Mouse (Mus musculus) embryonic facial prominence, embryonic 10.5 days (tissue): ENCODE data around the gene Akap4. TPM values are rescaled to one million over a fixed set of nuclear protein-coding genes. Genes with fewer than 3 reads are reported as not detected.

Experiments used
- DNase-seq: peaks from one replicate; pipeline ENCODE4 v3.0.0-alpha.2; 2017; ENCODE audit warnings: low spot score
- H3K27ac ChIP-seq: fragments of 300-500 bp; sonication (generic); replicated peaks from 2 replicates; pipeline ENCODE4 v1.5.1; 2016; ENCODE audit warnings: mild to moderate bottlenecking
- H3K27me3 ChIP-seq: fragments of 300-500 bp; sonication (generic); replicated peaks from 2 replicates; pipeline ENCODE4 v1.6.1; 2016; ENCODE audit warnings: low read depth, mild to moderate bottlenecking; ENCODE audit not compliant: poor library complexity, severe bottlenecking
- H3K36me3 ChIP-seq: fragments of 300-500 bp; sonication (generic); replicated peaks from 2 replicates; pipeline ENCODE4 v1.6.1; 2016; ENCODE audit warnings: mild to moderate bottlenecking, moderate library complexity
- H3K4me1 ChIP-seq: fragments of 300-500 bp; sonication (generic); 2 replicates; pipeline ENCODE4 v1.6.1; 2016
- H3K4me3 ChIP-seq: fragments of 300-500 bp; sonication (generic); 2 replicates; pipeline ENCODE4 v1.5.1; 2016; ENCODE audit warnings: mild to moderate bottlenecking, moderate library complexity
- H3K9me3 ChIP-seq: fragments of 300-500 bp; sonication (generic); 2 replicates; pipeline ENCODE4 v1.6.1; 2016; ENCODE audit warnings: mild to moderate bottlenecking
- WGBS: fragments of 180-500 bp; shearing (Covaris S2); methylation state at CpG from one replicate; pipeline ENCODE4 v1.1.7; 2016; 5-methylcytosine and 5-hydroxymethylcytosine counted together
- polyA plus RNA-seq: library from polyadenylated mRNA; unstranded; fragments of >200 nt; fragmentation: Nextera tagmentation; extraction: Ambion mirVana; gene quantifications from 2 replicates; pipeline ENCODE4 v1.2.1, GENCODE M21; 2016

Akap4 gene
- polyA plus RNA-seq: not detected in 2 replicates

- 92% methylated on average over 1 of the region's 1 CpGs for WGBS
- no peak within 1 kb of the TSS for H3K4me3 ChIP-seq
- no peak for DNase-seq
Observed at GRCm38 (mm10) chrX:7067219-7067618, at the start of gene Akap4. Gene Akap4, plus strand, starts transcription at chrX:7067519.

GRCm38 (mm10) chrX:7041519-7041918 lies 25.8 kb upstream of the Akap4 start, which contains the start of gene Ccnb3:
Gene Ccnb3, minus strand, starts transcription at chrX:7041619.
- Histone ChIP-seq H3K36me3 (no peaks in the 10 kb centered on the region), H3K9me3 (no peaks in the 10 kb centered on the region), H3K4me3 (no peak within 1 kb of the TSS), H3K27me3 (no peaks in the 10 kb centered on the region), H3K27ac (no peak within 1 kb of the TSS), H3K4me1 (no peaks in the 10 kb centered on the region)
- WGBS: 94% methylated on average over 19 of the region's 19 CpGs
- DNase-seq: no peak

More at GRCm38 (mm10) chrX:7067219-7067618, at the start of gene Akap4:
- H3K27me3 ChIP-seq: no peaks in the 10 kb centered on the region
- H3K36me3 ChIP-seq: no peaks in the 10 kb centered on the region
- no peak within 1 kb of the TSS for H3K27ac ChIP-seq
- no peaks in the 10 kb centered on the region for H3K4me1 ChIP-seq
- H3K9me3 ChIP-seq: peaks cover 12% of the 10 kb centered on the region

GRCm38 (mm10) chrX:7057056-7057455 lies 10.3 kb upstream of the Akap4 start:
- no peak overlapping the region for H3K27ac ChIP-seq
- H3K4me3 ChIP-seq: no peak overlapping the region
- H3K36me3 ChIP-seq: no peaks in the 10 kb centered on the region
- no peaks in the 10 kb centered on the region for H3K27me3 ChIP-seq
- no peaks in the 10 kb centered on the region for H3K4me1 ChIP-seq
- no peak for DNase-seq
- H3K9me3 ChIP-seq: no peaks in the 10 kb centered on the region

DNA sequence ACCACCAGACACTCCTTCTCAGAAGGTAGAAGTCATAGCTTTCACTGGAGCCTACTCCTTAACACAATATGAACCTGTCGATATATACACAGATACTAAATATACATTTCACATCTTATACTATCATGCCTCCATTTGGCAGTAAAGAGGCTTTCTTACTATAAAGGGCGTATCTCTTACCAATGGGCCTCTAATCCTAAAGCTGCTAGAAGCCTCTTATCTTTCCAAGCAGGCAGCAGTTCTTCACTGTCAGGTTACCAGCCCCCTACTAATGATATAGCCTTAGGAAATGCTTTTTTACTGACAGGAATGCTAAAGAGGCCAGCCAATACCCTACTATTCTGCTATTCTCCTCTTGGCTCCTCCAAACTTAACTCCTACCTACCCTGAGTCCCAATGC lies 9.7 kb upstream of the Akap4 start:
- no peak for DNase-seq
- Histone ChIP-seq H3K9me3 (no peaks in the 10 kb centered on the region), H3K36me3 (no peaks in the 10 kb centered on the region), H3K4me1 (no peaks in the 10 kb centered on the region), H3K4me3 (no peak overlapping the region), H3K27me3 (no peaks in the 10 kb centered on the region), H3K27ac (no peak overlapping the region)
- 80% methylated on average over 2 of the region's 2 CpGs for WGBS

GRCm38 (mm10) chrX:7064109-7064508 lies 3.2 kb upstream of the Akap4 start:
- Histone ChIP-seq H3K27me3 (no peaks in the 10 kb centered on the region), H3K27ac (no peak overlapping the region), H3K9me3 (no peaks in the 10 kb centered on the region), H3K4me3 (no peak overlapping the region), H3K4me1 (no peaks in the 10 kb centered on the region), H3K36me3 (no peaks in the 10 kb centered on the region)
- no peak for DNase-seq

- no peaks in the 10 kb centered on the region for H3K4me1 ChIP-seq
- no peaks in the 10 kb centered on the region for H3K36me3 ChIP-seq
- H3K4me3 ChIP-seq: no peak overlapping the region
- DNase-seq: no peak
- H3K9me3 ChIP-seq: peaks cover 15% of the 10 kb centered on the region
- no peaks in the 10 kb centered on the region for H3K27me3 ChIP-seq
- H3K27ac ChIP-seq: no peak overlapping the region
- WGBS: 83% methylated on average over 2 of the region's 2 CpGs
Observed at GRCm38 (mm10) chrX:7068002-7068401, 683 bp downstream of the Akap4 start.

- Histone ChIP-seq H3K9me3 (no peaks in the 10 kb centered on the region), H3K4me3 (no peak overlapping the region), H3K27ac (no peak overlapping the region), H3K36me3 (no peaks in the 10 kb centered on the region), H3K27me3 (no peaks in the 10 kb centered on the region), H3K4me1 (no peaks in the 10 kb centered on the region)
- DNase-seq: peak; percentile 42
- 44% methylated on average over 6 of the region's 6 CpGs for WGBS
Observed at GRCm38 (mm10) chrX:7079820-7080429, 12.6 kb downstream of the Akap4 start.

DNA sequence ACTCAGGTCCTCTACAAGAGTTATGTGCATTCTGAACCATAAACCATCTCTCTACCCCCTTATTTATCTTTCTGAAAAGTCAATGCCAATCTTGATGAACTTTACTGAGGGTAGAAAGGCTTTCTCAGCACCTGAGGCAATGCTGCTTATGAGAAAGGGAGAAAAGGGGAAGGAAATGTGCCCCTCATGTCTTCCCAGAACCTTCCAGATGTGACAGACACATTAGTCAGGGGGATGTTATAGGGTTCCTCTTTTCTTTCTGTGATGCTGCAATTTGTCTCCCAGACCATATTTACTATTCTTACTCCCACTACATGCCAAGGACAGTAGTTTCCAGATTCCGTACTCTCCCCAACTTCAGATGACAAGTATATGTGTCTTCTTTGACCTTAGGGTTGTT lies 18.6 kb downstream of the Akap4 start:
- no peak overlapping the region for H3K27ac ChIP-seq
- no peak overlapping the region for H3K4me3 ChIP-seq
- DNase-seq: no peak
- H3K9me3 ChIP-seq: no peaks in the 10 kb centered on the region
- 80% methylated on average over 1 of the region's 1 CpGs for WGBS
- H3K36me3 ChIP-seq: no peaks in the 10 kb centered on the region
- no peaks in the 10 kb centered on the region for H3K4me1 ChIP-seq
- H3K27me3 ChIP-seq: no peaks in the 10 kb centered on the region

DNA sequence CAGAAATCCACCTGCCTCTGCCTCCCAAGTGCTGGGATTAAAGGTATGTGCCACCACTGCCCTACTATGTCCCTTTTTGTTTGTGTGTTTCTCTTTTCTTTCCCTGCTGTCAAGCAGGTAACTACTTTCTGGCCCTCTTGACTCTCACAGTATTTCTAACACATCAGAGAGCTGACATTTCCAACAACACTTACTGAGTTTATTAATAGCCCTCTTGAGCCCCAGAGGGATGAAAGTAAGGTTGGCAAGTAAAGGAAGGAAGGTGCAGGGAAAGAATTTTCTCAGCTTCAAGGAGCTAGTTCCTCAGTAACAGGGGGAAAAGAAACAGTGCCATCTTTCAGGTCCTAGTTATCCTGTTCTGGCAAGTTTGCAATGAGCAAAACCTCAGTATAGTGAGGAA lies 23.0 kb downstream of the Akap4 start:
- Histone ChIP-seq H3K4me3 (no peak overlapping the region), H3K27me3 (no peaks in the 10 kb centered on the region), H3K27ac (no peak overlapping the region), H3K36me3 (no peaks in the 10 kb centered on the region), H3K4me1 (no peaks in the 10 kb centered on the region), H3K9me3 (no peaks in the 10 kb centered on the region)
- DNase-seq: no peak

GRCm38 (mm10) chrX:7102280-7102679 lies 35.0 kb downstream of the Akap4 start:
- Histone ChIP-seq H3K9me3 (no peaks in the 10 kb centered on the region), H3K27me3 (no peaks in the 10 kb centered on the region), H3K36me3 (no peaks in the 10 kb centered on the region), H3K4me1 (no peaks in the 10 kb centered on the region), H3K4me3 (no peak overlapping the region), H3K27ac (no peak overlapping the region)
- DNase-seq: no peak

GRCm38 (mm10) chrX:7114885-7115284 lies 47.6 kb downstream of the Akap4 start:
- Histone ChIP-seq H3K9me3 (no peaks in the 10 kb centered on the region), H3K4me1 (no peaks in the 10 kb centered on the region), H3K27ac (no peak overlapping the region), H3K27me3 (no peaks in the 10 kb centered on the region), H3K4me3 (no peak overlapping the region), H3K36me3 (no peaks in the 10 kb centered on the region)
- WGBS: 90% methylated on average over 3 of the region's 3 CpGs
- no peak for DNase-seq

GRCm38 (mm10) chrX:7121618-7122280 lies 54.4 kb downstream of the Akap4 start:
- no peak for DNase-seq
- Histone ChIP-seq H3K27ac (no peak overlapping the region), H3K4me3 (no peak overlapping the region), H3K36me3 (no peaks in the 10 kb centered on the region), H3K9me3 (no peaks in the 10 kb centered on the region), H3K27me3 (no peaks in the 10 kb centered on the region), H3K4me1 (0 out of 2 replicates have a peak, but pooled peaks cover under 1% of the 10 kb centered on the region)
- 79% methylated on average over 4 of the region's 4 CpGs for WGBS
